Mouse (Mus musculus): ENCODE results near the gene Phlda3.

Phlda3 gene

DNA sequence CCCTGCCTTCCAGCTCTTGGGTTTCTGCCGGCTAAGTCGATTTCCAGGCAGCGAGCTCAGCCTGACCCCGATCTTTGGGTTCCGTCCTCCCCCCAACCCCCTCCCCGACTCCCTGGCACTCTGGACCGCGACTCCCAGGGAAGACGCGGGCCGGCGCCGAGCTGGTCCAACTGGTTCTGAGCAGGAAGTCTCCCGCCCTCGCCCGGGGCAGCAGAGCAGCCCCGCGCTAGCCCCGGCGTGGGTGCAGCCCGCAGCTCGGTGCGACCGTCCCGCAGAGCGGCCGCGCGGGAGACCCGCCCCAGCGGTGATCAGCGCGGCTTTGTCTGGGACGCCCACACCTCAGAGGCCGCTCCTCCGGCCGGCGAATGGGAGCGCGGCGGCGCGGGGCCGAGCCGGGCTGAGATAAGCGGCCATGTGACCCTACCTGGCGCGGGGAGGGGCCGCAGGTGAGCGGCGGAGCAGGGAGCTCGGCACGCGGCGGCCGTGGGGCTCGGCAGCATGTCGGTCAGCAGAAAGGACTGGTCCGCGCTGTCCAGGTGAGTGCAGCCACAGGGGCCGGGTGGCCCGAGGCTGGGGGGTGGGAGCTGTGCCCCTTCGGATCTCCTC is 52.7 kb downstream of the Phlda3 start, which contains the start of gene Lad1:
TSS of gene Lad1 (plus strand) at position 118 of the 606 bp plus-strand sequence.
- in situ Hi-C loops (cut with MboI; ENCODE audit: unreplicated experiment in 2 of 2) = loop anchor here in 1 of 2 experiments (25.0 kb wide), 1 partner anchor 1256 kb away; the partner anchor contains the start of gene Kdm5b
